Mouse (Mus musculus) heart, adult 2 months (tissue): ENCODE measurements at regions not wholly inside any gene's neighbourhood (a gene's known extent, or its start where the extent isn't known, plus 50 kb on each side); places are given as distances from the start of the nearest gene placed in this dataset.

Experiments used
- CTCF ChIP-seq: fragments of 200-600 bp; IDR thresholded peaks from 2 replicates; pipeline ENCODE4 v1.8.1; 2022; ENCODE audit warnings: antibody characterized with exemption, mild to moderate bottlenecking, moderate library complexity
- EP300 ChIP-seq: fragments of 200-500 bp; IDR thresholded peaks from 2 replicates; pipeline ENCODE4 v1.6.1; 2011; ENCODE audit warnings: low read depth, low read length, control low read depth; ENCODE audit not compliant: insufficient read depth
- POLR2A ChIP-seq: fragments of 200-500 bp; IDR thresholded peaks from 2 replicates; pipeline ENCODE4 v1.6.1; 2011; ENCODE audit warnings: mild to moderate bottlenecking, low read depth, low read length, control low read depth; ENCODE audit not compliant: insufficient read depth

DNA sequence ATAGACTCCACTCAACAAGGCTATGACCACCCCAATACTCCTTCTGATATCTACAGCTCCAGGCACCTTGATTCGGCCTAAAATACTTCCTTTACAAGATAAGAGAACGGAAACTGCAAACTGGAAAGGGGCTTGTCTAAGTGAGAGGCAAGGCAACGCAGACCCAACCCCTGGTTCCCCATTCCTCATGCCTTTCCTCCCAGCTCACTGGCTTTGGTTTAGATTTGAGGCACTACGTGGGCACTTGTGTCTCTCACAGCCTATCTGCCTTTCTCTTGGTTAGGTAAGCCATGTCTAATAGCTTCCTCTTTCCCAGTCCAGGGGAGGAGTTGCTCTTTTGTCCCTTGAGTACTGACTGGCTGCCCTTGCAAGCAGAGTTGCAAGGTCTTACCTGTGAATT is 78.5 kb upstream of the Rybp start:
- TF ChIP-seq CTCF (no peak), POLR2A (no peak), EP300 (no peak)
